Mouse (Mus musculus) neural tube, embryonic 11.5 days (tissue): ENCODE data around the gene Ccdc28b. TPM values are rescaled to one million over a fixed set of nuclear protein-coding genes. Genes with fewer than 3 reads are reported as not detected.

Source experiments
- ATAC-seq: fragments of 200-750 bp; cut with Nextera tagmentation; 2 replicates; pipeline ENCODE4 v1.8.0; 2017; ENCODE audit warnings: moderate number of reproducible peaks, mild to moderate bottlenecking, moderate TSS enrichment, moderate library complexity; ENCODE audit not compliant: insufficient read depth, low FRiP score, low TSS enrichment
- DNase-seq: peaks from one replicate; pipeline ENCODE4 v3.0.0-alpha.2; 2015; ENCODE audit warnings: low spot score
- H3K27ac ChIP-seq: fragments of 300-500 bp; sonication (generic); 2 replicates; pipeline ENCODE4 v1.5.1; 2014; ENCODE audit warnings: low read depth, mild to moderate bottlenecking, low read length
- H3K27me3 ChIP-seq: fragments of 300-500 bp; sonication (generic); 2 replicates; pipeline ENCODE4 v1.6.1; 2014; ENCODE audit warnings: mild to moderate bottlenecking, low read length, mixed read lengths; ENCODE audit not compliant: control insufficient read depth, insufficient read depth
- H3K36me3 ChIP-seq: fragments of 300-500 bp; sonication (generic); 2 replicates; pipeline ENCODE4 v1.6.1; 2014; ENCODE audit warnings: mild to moderate bottlenecking, low read length, moderate library complexity, mixed read lengths; ENCODE audit not compliant: control insufficient read depth, insufficient read depth
- H3K4me1 ChIP-seq: fragments of 300-500 bp; sonication (generic); 2 replicates; pipeline ENCODE4 v1.6.1; 2014; ENCODE audit warnings: low read length, mixed read lengths; ENCODE audit not compliant: control insufficient read depth, insufficient read depth
- H3K4me2 ChIP-seq: fragments of 300-500 bp; sonication (generic); 2 replicates; pipeline ENCODE4 v1.6.1; 2014; ENCODE audit warnings: low read depth, mild to moderate bottlenecking, moderate library complexity
- H3K4me3 ChIP-seq: fragments of 300-500 bp; sonication (generic); 2 replicates; pipeline ENCODE4 v1.5.1; 2014; ENCODE audit warnings: low read depth, low read length
- H3K9ac ChIP-seq: fragments of 300-500 bp; sonication (generic); 2 replicates; pipeline ENCODE4 v1.6.1; 2014; ENCODE audit warnings: mild to moderate bottlenecking, low read length
- H3K9me3 ChIP-seq: fragments of 300-500 bp; sonication (generic); 2 replicates; pipeline ENCODE4 v1.6.1; 2016; ENCODE audit warnings: low read length; ENCODE audit not compliant: control insufficient read depth
- WGBS: fragments of 180-500 bp; shearing (Covaris S2); extraction: QIAGEN DNeasy Blood & Tissue Kit; methylation state at CpG from one replicate; pipeline ENCODE4 v1.1.7; 2014; 5-methylcytosine and 5-hydroxymethylcytosine counted together
- polyA plus RNA-seq: library from polyadenylated mRNA; unstranded; fragments of >200 nt; fragmentation: Nextera tagmentation; extraction: Ambion mirVana; gene quantifications from 2 replicates; pipeline ENCODE4 v1.2.1, GENCODE M21; 2014

Ccdc28b gene
- 65.9 and 69.4 TPM in 2 replicates for polyA plus RNA-seq

DNA sequence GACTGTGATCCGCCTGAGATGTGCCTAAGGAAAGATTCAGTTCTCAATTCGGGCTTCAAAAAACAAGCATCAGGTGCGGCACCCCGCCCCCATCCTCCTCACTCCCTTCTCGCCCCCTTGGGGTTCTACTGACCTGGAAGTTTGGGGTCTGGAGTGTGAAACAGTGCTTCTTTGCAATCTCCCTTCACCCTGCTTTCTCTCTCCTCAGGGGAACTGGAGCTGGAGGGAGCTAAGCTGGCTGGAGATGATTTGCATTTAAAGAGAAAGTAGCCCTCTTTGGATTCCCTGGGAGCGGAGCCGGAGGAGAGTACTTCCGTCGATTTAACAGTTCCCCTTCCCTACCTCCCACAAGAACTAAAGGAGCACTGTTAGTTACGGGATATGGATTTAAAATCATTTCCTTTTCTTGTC lies at the start of gene Ccdc28b:
Gene Ccdc28b (minus strand): TSS at position 267 of the 411 bp plus-strand sequence.
- peak within 1 kb of the TSS; percentile 84 for H3K27ac ChIP-seq
- peak within 1 kb of the TSS; percentile 59 for H3K4me3 ChIP-seq
- peak within 1 kb of the TSS; percentile 79 for H3K4me2 ChIP-seq
- peaks cover 13% of the 10 kb centered on the region for H3K36me3 ChIP-seq
- ATAC-seq: no peak; the same call in 1 of the 2 replicates
- peaks cover 22% of the 10 kb centered on the region for H3K4me1 ChIP-seq
- DNase-seq: peak; percentile 60
- H3K9ac ChIP-seq: peak within 1 kb of the TSS; percentile 77
- H3K9me3 ChIP-seq: no peaks in the 10 kb centered on the region
- H3K27me3 ChIP-seq: no peaks in the 10 kb centered on the region
- WGBS: under 1% methylated on average over 10 of the region's 10 CpGs

DNA sequence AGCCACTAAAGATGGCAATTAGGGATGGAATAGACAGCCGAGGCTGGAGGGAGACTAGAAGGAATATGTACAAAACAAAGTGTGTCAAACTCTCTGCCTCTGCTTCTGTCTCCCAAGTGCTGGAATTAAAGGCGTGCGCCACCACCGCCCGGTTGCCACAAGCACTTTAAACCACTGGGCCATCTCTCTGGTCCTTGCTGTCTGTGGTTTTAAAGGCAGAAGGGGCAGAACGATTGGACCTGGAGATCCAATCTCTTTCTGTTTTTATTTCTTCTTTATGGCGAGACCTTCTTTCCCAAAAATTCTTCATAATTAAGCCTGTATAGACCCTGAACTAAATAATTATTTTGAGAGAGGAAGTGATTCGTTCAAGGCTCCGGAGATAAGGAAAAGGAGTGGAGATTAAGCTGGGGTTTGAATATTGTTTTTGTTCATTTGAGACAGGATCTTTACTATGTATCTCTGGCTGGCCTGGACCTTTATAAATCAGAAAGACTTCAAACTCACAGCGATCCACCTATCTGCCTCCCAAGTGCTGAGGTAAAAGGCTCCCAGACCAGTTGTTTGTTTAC lies 49.2 kb upstream of the Ccdc28b start:
- no peaks in the 10 kb centered on the region for H3K4me1 ChIP-seq
- no peak overlapping the region for H3K27ac ChIP-seq
- no peaks in the 10 kb centered on the region for H3K27me3 ChIP-seq
- no peaks in the 10 kb centered on the region for H3K9me3 ChIP-seq
- peaks cover 5% of the 10 kb centered on the region; the same call in 1 of the 2 replicates for H3K36me3 ChIP-seq
- ATAC-seq (no peak), DNase-seq (no peak)
- H3K9ac ChIP-seq: peak overlapping the region; percentile 88
- WGBS: 9% methylated on average over 10 of the region's 10 CpGs
- peak overlapping the region; percentile 89 for H3K4me2 ChIP-seq
- H3K4me3 ChIP-seq: peak overlapping the region; percentile 98

- Histone ChIP-seq H3K4me2 (peak within 1 kb of the TSS; percentile 89), H3K36me3 (peaks cover 5% of the 10 kb centered on the region; the same call in 1 of the 2 replicates), H3K9ac (peak within 1 kb of the TSS; percentile 88), H3K27me3 (no peaks in the 10 kb centered on the region), H3K9me3 (no peaks in the 10 kb centered on the region), H3K4me1 (no peaks in the 10 kb centered on the region), H3K27ac (peak within 1 kb of the TSS; percentile 89), H3K4me3 (peak within 1 kb of the TSS; percentile 98)
- ATAC-seq: peak; percentile 80
- peak; percentile 91 for DNase-seq
- WGBS: under 1% methylated on average over 59 of the region's 65 CpGs
Observed at GRCm38 (mm10) chr4:129672083-129672877, 48.5 kb upstream of the Ccdc28b start, which contains the start of gene Kpna6. Gene Kpna6, minus strand, starts transcription at chr4:129672767.

DNA sequence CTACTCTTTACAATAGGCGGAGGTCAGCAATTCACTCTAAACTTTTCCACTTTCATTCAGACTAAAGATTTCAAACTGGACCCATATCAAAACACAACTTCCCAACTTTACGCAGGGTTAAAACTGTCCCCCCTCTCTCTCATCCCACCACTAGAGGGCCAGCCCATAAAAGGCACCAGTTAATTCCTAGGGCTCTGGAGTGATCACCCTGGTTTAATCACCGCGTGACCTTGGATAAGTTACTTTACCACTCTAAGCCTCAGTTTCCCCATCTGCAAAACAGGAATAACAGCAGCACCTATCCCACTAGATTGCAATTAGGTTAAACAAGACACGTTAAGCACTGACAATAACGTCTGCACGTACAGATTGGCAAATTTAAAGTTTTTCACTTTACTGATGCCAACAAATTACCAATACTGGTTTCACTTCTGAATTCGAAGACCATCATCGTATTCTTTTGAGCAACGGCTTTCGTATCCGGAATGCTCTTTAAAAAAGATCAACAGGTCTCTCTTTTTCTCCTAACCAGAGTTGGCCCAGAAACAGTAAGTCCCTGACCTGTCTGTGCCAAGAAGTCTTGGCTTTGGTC lies 47.8 kb upstream of the Ccdc28b start:
- Histone ChIP-seq H3K9ac (peak overlapping the region; percentile 88), H3K36me3 (peaks cover 3% of the 10 kb centered on the region; the same call in 1 of the 2 replicates), H3K9me3 (no peaks in the 10 kb centered on the region), H3K4me1 (no peaks in the 10 kb centered on the region), H3K27ac (no peak overlapping the region), H3K27me3 (no peaks in the 10 kb centered on the region), H3K4me2 (peak overlapping the region; percentile 89), H3K4me3 (peak overlapping the region; percentile 98)
- peak; percentile 56 for DNase-seq
- ATAC-seq: no peak
- 11% methylated on average over 12 of the region's 12 CpGs for WGBS

- Histone ChIP-seq H3K4me1 (no peaks in the 10 kb centered on the region), H3K27ac (no peak overlapping the region), H3K36me3 (peaks cover 5% of the 10 kb centered on the region), H3K27me3 (no peaks in the 10 kb centered on the region), H3K9me3 (no peaks in the 10 kb centered on the region), H3K9ac (no peak overlapping the region), H3K4me2 (no peak overlapping the region), H3K4me3 (no peak overlapping the region)
- DNase-seq (no peak), ATAC-seq (no peak)
- WGBS: 86% methylated on average over 3 of the region's 3 CpGs
Observed at GRCm38 (mm10) chr4:129662255-129662813, 38.6 kb upstream of the Ccdc28b start.

GRCm38 (mm10) chr4:129661584-129661983 lies 37.8 kb upstream of the Ccdc28b start:
- DNase-seq (no peak), ATAC-seq (no peak)
- H3K4me3 ChIP-seq: no peak overlapping the region
- no peak overlapping the region for H3K27ac ChIP-seq
- H3K4me2 ChIP-seq: no peak overlapping the region
- H3K27me3 ChIP-seq: no peaks in the 10 kb centered on the region
- H3K4me1 ChIP-seq: no peaks in the 10 kb centered on the region
- 89% methylated on average over 3 of the region's 3 CpGs for WGBS
- H3K9ac ChIP-seq: no peak overlapping the region
- H3K36me3 ChIP-seq: peaks cover 5% of the 10 kb centered on the region
- H3K9me3 ChIP-seq: no peaks in the 10 kb centered on the region

DNA sequence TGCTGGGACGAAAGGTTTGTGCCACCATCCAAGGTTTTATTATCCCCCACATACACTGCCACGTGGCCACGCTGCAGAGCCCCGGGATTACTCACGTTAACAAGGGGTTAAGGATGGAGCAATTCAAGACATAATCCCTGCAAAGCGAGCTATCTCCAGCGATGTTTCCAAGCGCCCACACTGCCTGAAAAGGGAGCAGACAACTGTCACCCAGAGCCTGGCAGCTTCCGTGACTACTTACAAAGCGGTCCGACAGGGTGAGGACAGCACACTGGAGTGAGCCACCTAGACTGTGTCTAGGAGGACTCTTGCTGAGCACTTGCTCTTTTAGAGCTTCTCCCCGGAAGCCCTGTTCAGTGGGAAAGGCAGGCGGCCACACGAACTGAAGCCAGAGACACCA lies 31.0 kb upstream of the Ccdc28b start:
- Histone ChIP-seq H3K4me1 (no peaks in the 10 kb centered on the region), H3K27me3 (no peaks in the 10 kb centered on the region), H3K9ac (no peak overlapping the region), H3K4me3 (no peak overlapping the region), H3K9me3 (no peaks in the 10 kb centered on the region), H3K4me2 (no peak overlapping the region), H3K27ac (no peak overlapping the region), H3K36me3 (peaks cover 28% of the 10 kb centered on the region)
- DNase-seq: no peak
- WGBS: 95% methylated on average over 14 of the region's 14 CpGs
- ATAC-seq: no peak

GRCm38 (mm10) chr4:129650359-129650758 lies 26.6 kb upstream of the Ccdc28b start:
- ATAC-seq: no peak

More at GRCm38 (mm10) chr4:129650359-129650758, 26.6 kb upstream of the Ccdc28b start:
- DNase-seq: no peak
- Histone ChIP-seq H3K36me3 (peaks cover 36% of the 10 kb centered on the region), H3K9ac (no peak overlapping the region), H3K27ac (no peak overlapping the region), H3K9me3 (no peaks in the 10 kb centered on the region), H3K4me3 (no peak overlapping the region), H3K27me3 (no peaks in the 10 kb centered on the region), H3K4me1 (no peaks in the 10 kb centered on the region), H3K4me2 (no peak overlapping the region)
- 94% methylated on average over 8 of the region's 8 CpGs for WGBS
